Mouse (Mus musculus): ENCODE measurements around the gene Galk2. TPM values are rescaled to one million over a fixed set of nuclear protein-coding genes. Genes with fewer than 3 reads are reported as not detected.

The Galk2 gene
- polyA plus RNA-seq, 1 experiment: 18.5 TPM

- 55% methylated on average over 6 of the region's 6 CpGs for WGBS
- Histone ChIP-seq H3K36me3 (ENCODE audit: control insufficient read depth, insufficient read depth, low read length) (peaks cover 10% of the 10 kb centered on the region; the same call in 1 of the 2 replicates), H3K27me3 (ENCODE audit: control insufficient read depth, insufficient read depth, low read length) (no peaks in the 10 kb centered on the region), H3K27ac (ENCODE audit: control insufficient read depth, insufficient read depth, low read length) (no peak overlapping the region), H3K4me1 (replicated peaks; ENCODE audit: control insufficient read depth, insufficient read depth, low read length) (no peaks in the 10 kb centered on the region), H3K4me3 (ENCODE audit: control insufficient read depth, insufficient read depth, low read length) (no peak overlapping the region)
- TF ChIP-seq POLR2A (IDR thresholded peaks at IDR 0.05; ENCODE audit: control insufficient read depth, extremely low read depth, insufficient read depth, low read length, poor library complexity): no peak
- no peak for TF ChIP-seq CTCF (IDR thresholded peaks at IDR 0.05; ENCODE audit: borderline replicate concordance, control insufficient read depth, extremely low read depth, insufficient read depth, low read length, poor library complexity)
- DNase-seq: peak; percentile 21
These were observed 34.2 kb downstream of the Galk2 start for GRCm38 (mm10) chr2:125893096-125893495.

GRCm38 (mm10) chr2:125895099-125895498 is 36.2 kb downstream of the Galk2 start:
- Histone ChIP-seq H3K27me3 (ENCODE audit: control insufficient read depth, insufficient read depth, low read length) (no peaks in the 10 kb centered on the region), H3K4me1 (replicated peaks; ENCODE audit: control insufficient read depth, insufficient read depth, low read length) (no peaks in the 10 kb centered on the region), H3K4me3 (ENCODE audit: control insufficient read depth, insufficient read depth, low read length) (no peak overlapping the region), H3K27ac (ENCODE audit: control insufficient read depth, insufficient read depth, low read length) (no peak overlapping the region), H3K36me3 (ENCODE audit: control insufficient read depth, insufficient read depth, low read length) (peaks cover 7% of the 10 kb centered on the region; the same call in 1 of the 2 replicates)
- DNase-seq: no peak
- TF ChIP-seq POLR2A (IDR thresholded peaks at IDR 0.05; ENCODE audit: control insufficient read depth, extremely low read depth, insufficient read depth, low read length, poor library complexity) (no peak), CTCF (IDR thresholded peaks at IDR 0.05; ENCODE audit: borderline replicate concordance, control insufficient read depth, extremely low read depth, insufficient read depth, low read length, poor library complexity) (no peak)
- WGBS: 99% methylated on average over 4 of the region's 4 CpGs

GRCm38 (mm10) chr2:125896355-125896754 is 37.4 kb downstream of the Galk2 start:
- 96% methylated on average over 3 of the region's 3 CpGs for WGBS
- H3K27me3 ChIP-seq (ENCODE audit: control insufficient read depth, insufficient read depth, low read length): no peaks in the 10 kb centered on the region
- no peak overlapping the region for H3K4me3 ChIP-seq (ENCODE audit: control insufficient read depth, insufficient read depth, low read length)
- H3K27ac ChIP-seq (ENCODE audit: control insufficient read depth, insufficient read depth, low read length): no peak overlapping the region
- no peak for DNase-seq
- TF ChIP-seq CTCF (IDR thresholded peaks at IDR 0.05; ENCODE audit: borderline replicate concordance, control insufficient read depth, extremely low read depth, insufficient read depth, low read length, poor library complexity) (no peak), POLR2A (IDR thresholded peaks at IDR 0.05; ENCODE audit: control insufficient read depth, extremely low read depth, insufficient read depth, low read length, poor library complexity) (no peak)
- peaks cover 7% of the 10 kb centered on the region; the same call in 1 of the 2 replicates for H3K36me3 ChIP-seq (ENCODE audit: control insufficient read depth, insufficient read depth, low read length)
- H3K4me1 ChIP-seq (replicated peaks; ENCODE audit: control insufficient read depth, insufficient read depth, low read length): no peaks in the 10 kb centered on the region

- TF ChIP-seq CTCF (IDR thresholded peaks at IDR 0.05; ENCODE audit: borderline replicate concordance, control insufficient read depth, extremely low read depth, insufficient read depth, low read length, poor library complexity): no peak
- no peak for TF ChIP-seq POLR2A (IDR thresholded peaks at IDR 0.05; ENCODE audit: control insufficient read depth, extremely low read depth, insufficient read depth, low read length, poor library complexity)
- Histone ChIP-seq H3K4me3 (ENCODE audit: control insufficient read depth, insufficient read depth, low read length) (no peak overlapping the region), H3K27ac (ENCODE audit: control insufficient read depth, insufficient read depth, low read length) (no peak overlapping the region), H3K4me1 (replicated peaks; ENCODE audit: control insufficient read depth, insufficient read depth, low read length) (no peaks in the 10 kb centered on the region), H3K27me3 (ENCODE audit: control insufficient read depth, insufficient read depth, low read length) (no peaks in the 10 kb centered on the region), H3K36me3 (ENCODE audit: control insufficient read depth, insufficient read depth, low read length) (peaks cover 4% of the 10 kb centered on the region; the same call in 1 of the 2 replicates)
- no peak for DNase-seq
- WGBS: 62% methylated on average over 6 of the region's 6 CpGs
These were observed 42.0 kb downstream of the Galk2 start for GRCm38 (mm10) chr2:125900797-125901410.

GRCm38 (mm10) chr2:125901426-125901825 is 42.5 kb downstream of the Galk2 start:
- WGBS: 94% methylated on average over 3 of the region's 3 CpGs
- DNase-seq: no peak
- no peak overlapping the region for H3K27ac ChIP-seq (ENCODE audit: control insufficient read depth, insufficient read depth, low read length)
- no peaks in the 10 kb centered on the region for H3K27me3 ChIP-seq (ENCODE audit: control insufficient read depth, insufficient read depth, low read length)
- TF ChIP-seq POLR2A (IDR thresholded peaks at IDR 0.05; ENCODE audit: control insufficient read depth, extremely low read depth, insufficient read depth, low read length, poor library complexity) (no peak), CTCF (IDR thresholded peaks at IDR 0.05; ENCODE audit: borderline replicate concordance, control insufficient read depth, extremely low read depth, insufficient read depth, low read length, poor library complexity) (no peak)
- H3K4me1 ChIP-seq (replicated peaks; ENCODE audit: control insufficient read depth, insufficient read depth, low read length): no peaks in the 10 kb centered on the region
- H3K4me3 ChIP-seq (ENCODE audit: control insufficient read depth, insufficient read depth, low read length): no peak overlapping the region
- H3K36me3 ChIP-seq (ENCODE audit: control insufficient read depth, insufficient read depth, low read length): peaks cover 7% of the 10 kb centered on the region; the same call in 1 of the 2 replicates

- Histone ChIP-seq H3K4me1 (replicated peaks; ENCODE audit: control insufficient read depth, insufficient read depth, low read length) (no peaks in the 10 kb centered on the region), H3K27ac (ENCODE audit: control insufficient read depth, insufficient read depth, low read length) (no peak overlapping the region), H3K27me3 (ENCODE audit: control insufficient read depth, insufficient read depth, low read length) (no peaks in the 10 kb centered on the region), H3K4me3 (ENCODE audit: control insufficient read depth, insufficient read depth, low read length) (no peak overlapping the region), H3K36me3 (ENCODE audit: control insufficient read depth, insufficient read depth, low read length) (0 out of 2 replicates have a peak, but pooled peaks cover 5% of the 10 kb centered on the region)
- WGBS: 96% methylated on average over 4 of the region's 4 CpGs
- DNase-seq: no peak
- no peak for TF ChIP-seq POLR2A (IDR thresholded peaks at IDR 0.05; ENCODE audit: control insufficient read depth, extremely low read depth, insufficient read depth, low read length, poor library complexity)
- no peak for TF ChIP-seq CTCF (IDR thresholded peaks at IDR 0.05; ENCODE audit: borderline replicate concordance, control insufficient read depth, extremely low read depth, insufficient read depth, low read length, poor library complexity)
These were observed 47.6 kb downstream of the Galk2 start for GRCm38 (mm10) chr2:125906407-125907066.
